Mouse (Mus musculus): ENCODE measurements at regions not wholly inside any gene's neighbourhood (a gene's known extent, or its start where the extent isn't known, plus 50 kb on each side); places are given as distances from the start of the nearest gene placed in this dataset.
A peak's percentile ranks its signal among the peaks of the same experiment; 100 is the strongest.

DNA sequence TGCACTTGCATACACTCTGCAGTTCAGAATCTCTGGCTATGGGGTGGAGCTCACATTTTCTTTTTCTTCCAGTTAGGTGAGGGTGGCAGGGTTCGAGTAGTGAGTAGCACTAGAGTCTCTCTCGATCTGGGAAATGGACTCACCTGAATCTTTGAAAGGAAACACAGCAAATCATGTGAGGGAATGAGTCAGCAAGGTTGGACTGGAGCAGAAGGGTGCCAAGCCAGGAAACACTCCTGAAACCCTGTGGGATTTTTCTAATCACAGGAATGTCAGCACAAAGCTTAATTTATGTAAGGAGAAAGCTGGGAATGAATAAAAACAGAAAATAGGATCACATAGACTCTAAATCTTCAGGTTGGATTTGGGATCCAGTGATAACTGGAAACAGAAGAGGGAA lies 282.1 kb downstream of the Slc30a10 start:
- Histone ChIP-seq H3K9me3 (ENCODE audit: low read length) (no peaks in the 10 kb centered on the region), H3K36me3 (ENCODE audit: insufficient read depth) (no peaks in the 10 kb centered on the region), H3K9ac (no peak overlapping the region), H3K4me2 (ENCODE audit: low read depth) (no peak overlapping the region), H3K27ac (ENCODE audit: low read depth, low read length) (no peak overlapping the region), H3K4me1 (ENCODE audit: insufficient read depth) (no peaks in the 10 kb centered on the region), H3K4me3 (ENCODE audit: low read depth, low read length) (no peak overlapping the region), H3K27me3 (ENCODE audit: insufficient read depth, low read length) (no peaks in the 10 kb centered on the region; the same call in 1 of the 2 replicates)
- no peak for TF ChIP-seq CTCF (IDR thresholded peaks at IDR 0.05; ENCODE audit: low read depth)
- DNase-seq (no peak), ATAC-seq (no peak)
- WGBS: 89% methylated on average over 2 of the region's 2 CpGs

- peak; percentile 88 for ATAC-seq
- no peak overlapping the region for H3K4me2 ChIP-seq (ENCODE audit: low read depth)
These were observed 286.6 kb downstream of the Slc30a10 start for GRCm38 (mm10) chr1:185741034-185741890.

GRCm38 (mm10) chr1:185749251-185749650 lies 294.6 kb downstream of the Slc30a10 start:
- TF ChIP-seq CTCF (IDR thresholded peaks at IDR 0.05; ENCODE audit: low read depth): no peak
- Histone ChIP-seq H3K9ac (no peak overlapping the region), H3K27me3 (ENCODE audit: insufficient read depth, low read length) (no peaks in the 10 kb centered on the region), H3K36me3 (ENCODE audit: insufficient read depth) (no peaks in the 10 kb centered on the region), H3K9me3 (ENCODE audit: low read length) (no peaks in the 10 kb centered on the region), H3K4me2 (ENCODE audit: low read depth) (no peak overlapping the region), H3K4me1 (ENCODE audit: insufficient read depth) (no peaks in the 10 kb centered on the region), H3K27ac (ENCODE audit: low read depth, low read length) (no peak overlapping the region), H3K4me3 (ENCODE audit: low read depth, low read length) (no peak overlapping the region)
- ATAC-seq (no peak), DNase-seq (no peak)
- WGBS: 42% methylated on average over 2 of the region's 2 CpGs

More at GRCm38 (mm10) chr1:185741034-185741890, 286.6 kb downstream of the Slc30a10 start:
- DNase-seq: peak; percentile 52
- H3K36me3 ChIP-seq (ENCODE audit: insufficient read depth): no peaks in the 10 kb centered on the region
- no peak for TF ChIP-seq CTCF (IDR thresholded peaks at IDR 0.05; ENCODE audit: low read depth)
- H3K4me1 ChIP-seq (ENCODE audit: insufficient read depth): no peaks in the 10 kb centered on the region
- H3K27me3 ChIP-seq (ENCODE audit: insufficient read depth, low read length): no peaks in the 10 kb centered on the region; the same call in 1 of the 2 replicates
- H3K4me3 ChIP-seq (ENCODE audit: low read depth, low read length): no peak overlapping the region
- no peaks in the 10 kb centered on the region for H3K9me3 ChIP-seq (ENCODE audit: low read length)
- no peak overlapping the region for H3K9ac ChIP-seq
- WGBS: 12% methylated on average over 11 of the region's 11 CpGs
- H3K27ac ChIP-seq (ENCODE audit: low read depth, low read length): no peak overlapping the region

- WGBS: 68% methylated on average over 13 of the region's 13 CpGs
- ATAC-seq (no peak), DNase-seq (no peak)
- TF ChIP-seq CTCF (IDR thresholded peaks at IDR 0.05; ENCODE audit: low read depth): peak; percentile 38
- Histone ChIP-seq H3K36me3 (ENCODE audit: insufficient read depth) (no peaks in the 10 kb centered on the region), H3K9ac (no peak overlapping the region), H3K4me1 (ENCODE audit: insufficient read depth) (no peaks in the 10 kb centered on the region), H3K27me3 (ENCODE audit: insufficient read depth, low read length) (no peaks in the 10 kb centered on the region), H3K4me2 (ENCODE audit: low read depth) (no peak overlapping the region), H3K9me3 (ENCODE audit: low read length) (no peaks in the 10 kb centered on the region), H3K4me3 (ENCODE audit: low read depth, low read length) (no peak overlapping the region), H3K27ac (ENCODE audit: low read depth, low read length) (no peak overlapping the region)
These were observed 300.0 kb downstream of the Slc30a10 start for GRCm38 (mm10) chr1:185754486-185755290.

GRCm38 (mm10) chr1:185757376-185757775 lies 302.7 kb downstream of the Slc30a10 start:
- no peak overlapping the region for H3K4me3 ChIP-seq (ENCODE audit: low read depth, low read length)
- WGBS: 79% methylated on average over 2 of the region's 2 CpGs
- DNase-seq (no peak), ATAC-seq (no peak)
- H3K4me1 ChIP-seq (ENCODE audit: insufficient read depth): no peaks in the 10 kb centered on the region
- no peak overlapping the region for H3K4me2 ChIP-seq (ENCODE audit: low read depth)
- H3K27me3 ChIP-seq (ENCODE audit: insufficient read depth, low read length): no peaks in the 10 kb centered on the region
- no peaks in the 10 kb centered on the region for H3K36me3 ChIP-seq (ENCODE audit: insufficient read depth)
- no peak for TF ChIP-seq CTCF (IDR thresholded peaks at IDR 0.05; ENCODE audit: low read depth)
- no peaks in the 10 kb centered on the region for H3K9me3 ChIP-seq (ENCODE audit: low read length)
- no peak overlapping the region for H3K27ac ChIP-seq (ENCODE audit: low read depth, low read length)
- H3K9ac ChIP-seq: no peak overlapping the region

DNA sequence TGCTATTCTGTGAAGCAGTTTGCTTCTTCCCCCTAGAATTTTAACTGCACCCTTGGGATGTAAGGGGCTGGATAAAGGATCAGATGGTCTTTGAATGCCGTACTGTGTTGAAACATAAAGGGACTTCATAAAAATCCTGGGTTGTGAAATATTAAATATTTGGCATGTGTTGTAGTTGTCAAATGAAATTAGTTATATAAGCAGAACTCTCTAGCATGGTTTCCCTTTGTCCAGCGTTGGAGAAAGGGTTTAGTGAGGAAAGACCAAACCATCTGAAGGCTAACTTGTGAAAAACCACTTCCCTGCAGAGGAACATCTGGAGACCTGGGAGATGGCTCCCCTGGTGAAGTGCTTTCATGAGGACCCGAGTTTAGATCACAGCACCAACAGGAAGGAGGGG lies 319.6 kb downstream of the Slc30a10 start:
- TF ChIP-seq CTCF (IDR thresholded peaks at IDR 0.05; ENCODE audit: low read depth): no peak
- Histone ChIP-seq H3K9ac (no peak overlapping the region), H3K27me3 (ENCODE audit: insufficient read depth, low read length) (no peaks in the 10 kb centered on the region), H3K9me3 (ENCODE audit: low read length) (no peaks in the 10 kb centered on the region), H3K36me3 (ENCODE audit: insufficient read depth) (no peaks in the 10 kb centered on the region), H3K4me1 (ENCODE audit: insufficient read depth) (no peaks in the 10 kb centered on the region), H3K27ac (ENCODE audit: low read depth, low read length) (no peak overlapping the region), H3K4me2 (ENCODE audit: low read depth) (no peak overlapping the region), H3K4me3 (ENCODE audit: low read depth, low read length) (no peak overlapping the region)
- WGBS: 63% methylated on average over 3 of the region's 3 CpGs
- ATAC-seq (no peak), DNase-seq (no peak)

DNA sequence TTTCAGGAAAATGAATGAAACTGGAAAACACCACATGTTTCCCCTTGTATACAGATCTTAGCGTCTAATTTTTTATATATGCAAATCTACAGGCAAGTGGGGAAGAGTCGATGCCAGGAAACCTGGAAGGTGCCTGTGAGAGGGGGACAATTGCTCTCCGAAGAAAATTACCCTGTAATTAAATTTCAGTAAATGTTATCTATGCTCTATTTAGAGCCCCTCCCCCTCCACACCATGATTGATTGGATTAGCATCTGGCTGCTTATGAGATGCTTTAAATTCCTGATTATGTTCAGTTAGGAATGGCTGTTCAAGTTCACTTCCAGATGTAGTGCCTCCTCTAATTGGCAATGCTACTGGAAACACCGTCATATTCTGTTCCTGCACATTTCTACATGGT lies 325.0 kb downstream of the Slc30a10 start:
- TF ChIP-seq CTCF (IDR thresholded peaks at IDR 0.05; ENCODE audit: low read depth): no peak
- no peak for ATAC-seq
- Histone ChIP-seq H3K4me3 (ENCODE audit: low read depth, low read length) (no peak overlapping the region), H3K27ac (ENCODE audit: low read depth, low read length) (no peak overlapping the region), H3K4me2 (ENCODE audit: low read depth) (no peak overlapping the region), H3K9me3 (ENCODE audit: low read length) (no peaks in the 10 kb centered on the region), H3K27me3 (ENCODE audit: insufficient read depth, low read length) (no peaks in the 10 kb centered on the region), H3K9ac (no peak overlapping the region), H3K4me1 (ENCODE audit: insufficient read depth) (no peaks in the 10 kb centered on the region), H3K36me3 (ENCODE audit: insufficient read depth) (no peaks in the 10 kb centered on the region)
- 53% methylated on average over 4 of the region's 4 CpGs for WGBS
- DNase-seq: no peak

Data from forebrain, postnatal 0 days (tissue).